Mouse (Mus musculus) right cerebral cortex, adult 2 months (tissue): Measurements from ENCODE around the gene Ankrd23.
A peak's percentile ranks its signal among the peaks of the same experiment; 100 is the strongest.

ENCODE experiments used
- DNase-seq, 2 experiments: peaks; one replicate each; pipeline ENCODE4 v3.0.0; 2021 to 2022; ENCODE audit warnings: low spot score in 2 of 2

Gene Ankrd23

GRCm38 (mm10) chr1:36522210-36522609 lies 14.5 kb downstream of the Ankrd23 start:
- DNase-seq: no peak

- no peak for DNase-seq
These were observed 17.1 kb downstream of the Ankrd23 start for GRCm38 (mm10) chr1:36519626-36520025.

GRCm38 (mm10) chr1:36518259-36518658 lies 18.4 kb downstream of the Ankrd23 start:
- DNase-seq: no peak

- DNase-seq: no peak
These were observed 23.0 kb downstream of the Ankrd23 start for GRCm38 (mm10) chr1:36513718-36514117.

- no peak for DNase-seq
These were observed 23.4 kb downstream of the Ankrd23 start for GRCm38 (mm10) chr1:36513310-36513709.

GRCm38 (mm10) chr1:36512966-36513280 lies 23.8 kb downstream of the Ankrd23 start:
- no peak for DNase-seq

GRCm38 (mm10) chr1:36512089-36512965 lies 24.4 kb downstream of the Ankrd23 start:
- peak; percentile 43 to 46 for DNase-seq

- peak; percentile 99 for DNase-seq
These were observed 25.2 kb downstream of the Ankrd23 start, which contains the start of gene Cnnm3 for GRCm38 (mm10) chr1:36511289-36512021. Gene Cnnm3 (plus strand): TSS chr1:36511867.

GRCm38 (mm10) chr1:36508238-36508637 lies 28.4 kb downstream of the Ankrd23 start:
- DNase-seq: no peak

- DNase-seq: peak; percentile 76 to 79
These were observed 35.4 kb downstream of the Ankrd23 start for GRCm38 (mm10) chr1:36501261-36501660.

GRCm38 (mm10) chr1:36497312-36497711 lies 39.4 kb downstream of the Ankrd23 start:
- no peak for DNase-seq

GRCm38 (mm10) chr1:36496719-36497118 lies 40.0 kb downstream of the Ankrd23 start:
- DNase-seq: peak in 1 of 2 experiments; percentile 40

- no peak for DNase-seq
These were observed 43.4 kb downstream of the Ankrd23 start for GRCm38 (mm10) chr1:36493299-36493698.

GRCm38 (mm10) chr1:36492416-36493139 lies 44.1 kb downstream of the Ankrd23 start:
- no peak for DNase-seq

- DNase-seq: no peak
These were observed 47.0 kb downstream of the Ankrd23 start for GRCm38 (mm10) chr1:36489661-36490060.

- no peak for DNase-seq
These were observed 49.6 kb downstream of the Ankrd23 start for GRCm38 (mm10) chr1:36487111-36487510.

- DNase-seq: no peak
These were observed 51.6 kb downstream of the Ankrd23 start for GRCm38 (mm10) chr1:36485080-36485479.

- no peak for DNase-seq
These were observed 52.9 kb downstream of the Ankrd23 start for GRCm38 (mm10) chr1:36483825-36484224.
